Mouse (Mus musculus) erythroblast, embryonic 14.5 days (primary cell): ENCODE measurements around the gene Tmem140.

Experiments
- GATA1 ChIP-seq: IDR thresholded peaks from 2 replicates; pipeline ENCODE4 v1.6.1; 2012; ENCODE audit warnings: low read length, inconsistent platforms, mixed read lengths
- TAL1 ChIP-seq: IDR thresholded peaks from 3 replicates; pipeline ENCODE4 v1.6.1; 2012; ENCODE audit warnings: low read length, inconsistent platforms, mixed read lengths

DNA sequence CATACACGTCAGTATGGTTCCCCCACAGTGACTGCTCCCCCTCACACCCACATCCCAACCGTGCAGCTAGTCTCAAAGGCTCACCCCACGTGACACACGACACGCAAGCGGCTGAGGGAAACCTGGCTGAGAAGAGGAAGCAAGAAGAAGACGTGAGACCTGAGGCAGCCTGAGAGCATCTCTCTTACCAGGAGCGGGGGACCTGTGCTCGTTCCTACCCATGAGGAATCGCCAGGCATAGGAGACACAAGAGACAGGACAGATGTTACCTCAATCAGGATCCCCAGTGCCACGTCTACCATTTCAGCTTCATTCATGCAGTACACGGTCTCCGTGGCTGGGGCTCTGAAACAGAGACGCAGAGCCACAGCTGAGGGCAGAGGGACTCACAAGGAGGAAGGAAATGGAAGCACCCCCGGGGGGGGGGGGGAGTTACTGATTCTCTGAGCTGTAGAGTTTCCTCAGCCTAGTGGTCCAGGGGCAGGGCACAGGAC, 12.4 kb downstream of the Tmem140 start:
- TF ChIP-seq TAL1 (no peak), GATA1 (no peak)
